In the genomic region with DNA sequence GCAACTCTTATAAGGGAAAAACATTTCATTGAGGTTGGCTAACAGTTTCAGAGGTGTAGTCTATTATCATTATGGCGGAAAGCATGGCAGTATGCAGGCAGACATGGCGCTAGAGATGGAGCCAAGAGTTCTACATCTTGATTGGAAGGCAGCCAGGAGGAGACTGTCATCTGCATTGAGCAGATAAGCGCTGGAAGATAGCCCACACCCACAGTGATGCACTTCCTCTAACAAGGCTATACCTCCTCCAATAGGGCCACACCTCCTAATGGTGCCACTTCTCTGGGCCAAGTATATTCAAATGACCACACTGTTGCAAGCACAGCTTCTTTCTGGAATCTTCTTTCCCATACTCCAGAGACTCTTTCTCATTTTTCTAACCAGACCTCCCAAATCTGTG, we compare ENCODE assay signal across 15 mouse cellular contexts.
A peak's percentile ranks its signal among the peaks of the same experiment; 100 is the strongest.
DNase-seq lines count a peak whose midpoint lies in the region; ATAC-seq and TF ChIP-seq lines count a peak whose summit lies in the region.
"Had no signal": no experiment of that assay in that cellular context is flagged by ENCODE, and none has a peak within 500 bp of the region (broad histone marks: within the 10 kb centered on the region; RNA-seq: fewer than 3 reads in every experiment).

No protein-coding gene starts in this region.

- H3K9ac ChIP-seq in midbrain, embryonic 11.5 days (ENCODE audit: low read length): no peak overlapping the region
- no peak overlapping the region for H3K9ac ChIP-seq in midbrain, embryonic 14.5 days (replicated peaks; ENCODE audit: low read length)
- H3K9ac ChIP-seq in liver, embryonic 16.5 days (ENCODE audit: low read depth, low read length): no peak overlapping the region
- no peak overlapping the region for H3K9ac ChIP-seq in hindbrain, postnatal 0 days (replicated peaks; ENCODE audit: low read length)
- H3K9ac ChIP-seq: embryonic facial prominence, embryonic 13.5 days; heart, embryonic 15.5 days; hindbrain, embryonic 14.5 days had no signal

- no peak for ATAC-seq in midbrain, embryonic 11.5 days (ENCODE audit: low FRiP score)
- no peak for ATAC-seq in midbrain, embryonic 14.5 days (ENCODE audit: low FRiP score, low TSS enrichment)
- ATAC-seq in erythroblast, adult 5-6 weeks (replicated peaks; ENCODE audit: low FRiP score, poor library complexity, severe bottlenecking): peak; percentile 88
- peak; percentile 76 for ATAC-seq in liver, embryonic 16.5 days (ENCODE audit: low read depth)
- ATAC-seq in megakaryocyte-erythroid progenitor cell, adult 5-6 weeks (replicated peaks; ENCODE audit: low FRiP score, low TSS enrichment, poor library complexity, severe bottlenecking): peak; percentile 90
- ATAC-seq in hindbrain, postnatal 0 days: no peak
- ATAC-seq: forebrain, embryonic 16.5 days had no signal

- no peaks in the 10 kb centered on the region for H3K27me3 ChIP-seq in midbrain, embryonic 11.5 days (ENCODE audit: control insufficient read depth, insufficient read depth, low read length)
- H3K27me3 ChIP-seq in midbrain, embryonic 14.5 days (ENCODE audit: control insufficient read depth, insufficient read depth, low read length): no peaks in the 10 kb centered on the region
- no peaks in the 10 kb centered on the region for H3K27me3 ChIP-seq in liver, embryonic 16.5 days (ENCODE audit: control insufficient read depth, insufficient read depth, low read depth, low read length)
- H3K27me3 ChIP-seq in hindbrain, postnatal 0 days (ENCODE audit: insufficient read depth, low read length): no peaks in the 10 kb centered on the region
- H3K27me3 ChIP-seq: embryonic facial prominence, embryonic 13.5 days; heart, embryonic 15.5 days had no signal

- no peaks in the 10 kb centered on the region for H3K4me1 ChIP-seq in midbrain, embryonic 11.5 days (ENCODE audit: control insufficient read depth, insufficient read depth, low read length)
- H3K4me1 ChIP-seq in midbrain, embryonic 14.5 days (ENCODE audit: control insufficient read depth, insufficient read depth, low read length): no peaks in the 10 kb centered on the region
- no peaks in the 10 kb centered on the region for H3K4me1 ChIP-seq in liver, embryonic 16.5 days (ENCODE audit: control insufficient read depth, low read depth, low read length)
- H3K4me1 ChIP-seq in hindbrain, postnatal 0 days (ENCODE audit: insufficient read depth, low read length): no peaks in the 10 kb centered on the region
- H3K4me1 ChIP-seq: embryonic facial prominence, embryonic 13.5 days had no signal

- DNase-seq in midbrain, embryonic 11.5 days (ENCODE audit: low spot score, missing footprints): peak; percentile 51
- no peak for DNase-seq in midbrain, embryonic 14.5 days
- DNase-seq in kidney, postnatal 10 days: no peak
- no peak for DNase-seq in left cerebral cortex, postnatal 25 days (ENCODE audit: low spot score in 2 of 2)
- DNase-seq in hindbrain, postnatal 0 days (ENCODE audit: low spot score): no peak
- DNase-seq: gastrocnemius, postnatal 10 days had no signal

- H3K9me3 ChIP-seq in midbrain, embryonic 11.5 days (ENCODE audit: control insufficient read depth, low read length): no peaks in the 10 kb centered on the region
- no peaks in the 10 kb centered on the region for H3K9me3 ChIP-seq in midbrain, embryonic 14.5 days (ENCODE audit: control insufficient read depth, low read length)
- no peaks in the 10 kb centered on the region for H3K9me3 ChIP-seq in liver, embryonic 16.5 days (replicated peaks; ENCODE audit: control insufficient read depth, low read length)
- no peaks in the 10 kb centered on the region for H3K9me3 ChIP-seq in hindbrain, postnatal 0 days (ENCODE audit: low read length)
- H3K9me3 ChIP-seq: embryonic facial prominence, embryonic 13.5 days; heart, embryonic 15.5 days had no signal

- no peaks in the 10 kb centered on the region for H3K36me3 ChIP-seq in midbrain, embryonic 11.5 days (ENCODE audit: control insufficient read depth, insufficient read depth, low read length)
- no peaks in the 10 kb centered on the region for H3K36me3 ChIP-seq in midbrain, embryonic 14.5 days (ENCODE audit: control insufficient read depth, insufficient read depth, low read length)
- H3K36me3 ChIP-seq in liver, embryonic 16.5 days (ENCODE audit: control insufficient read depth, insufficient read depth): no peaks in the 10 kb centered on the region
- H3K36me3 ChIP-seq in hindbrain, postnatal 0 days (ENCODE audit: insufficient read depth, low read length): no peaks in the 10 kb centered on the region
- H3K36me3 ChIP-seq: embryonic facial prominence, embryonic 13.5 days; heart, embryonic 15.5 days had no signal

- no peak overlapping the region for H3K4me3 ChIP-seq in midbrain, embryonic 11.5 days (ENCODE audit: low read depth, low read length)
- no peak overlapping the region for H3K4me3 ChIP-seq in midbrain, embryonic 14.5 days (replicated peaks; ENCODE audit: low read depth, low read length)
- no peak overlapping the region for H3K4me3 ChIP-seq in liver, embryonic 16.5 days (ENCODE audit: low read depth, low read length)
- no peak overlapping the region for H3K4me3 ChIP-seq in hindbrain, postnatal 0 days (ENCODE audit: low read length)
- H3K4me3 ChIP-seq: embryonic facial prominence, embryonic 13.5 days; heart, embryonic 15.5 days; myocyte had no signal

- H3K27ac ChIP-seq in midbrain, embryonic 11.5 days (ENCODE audit: low read depth, low read length): no peak overlapping the region
- no peak overlapping the region for H3K27ac ChIP-seq in midbrain, embryonic 14.5 days (replicated peaks; ENCODE audit: low read depth, low read length)
- no peak overlapping the region for H3K27ac ChIP-seq in liver, embryonic 16.5 days (ENCODE audit: low read length)
- H3K27ac ChIP-seq in hindbrain, postnatal 0 days: no peak overlapping the region
- H3K27ac ChIP-seq: embryonic facial prominence, embryonic 13.5 days; heart, embryonic 15.5 days; hindbrain, embryonic 14.5 days; stomach, postnatal 0 days had no signal

- H3K4me2 ChIP-seq in midbrain, embryonic 11.5 days: no peak overlapping the region
- H3K4me2 ChIP-seq in midbrain, embryonic 14.5 days (ENCODE audit: low read length): no peak overlapping the region
- H3K4me2 ChIP-seq in liver, embryonic 16.5 days (ENCODE audit: low read depth, low read length): no peak overlapping the region
- H3K4me2 ChIP-seq in hindbrain, postnatal 0 days (ENCODE audit: low read depth, low read length): no peak overlapping the region
- H3K4me2 ChIP-seq: embryonic facial prominence, embryonic 13.5 days; heart, embryonic 15.5 days; hindbrain, embryonic 14.5 days had no signal

- TF ChIP-seq CTCF in hindbrain, postnatal 0 days (IDR thresholded peaks at IDR 0.05; ENCODE audit: low read depth): no peak

- 90% methylated on average over 3 of the region's 3 CpGs for WGBS in midbrain, embryonic 11.5 days
- WGBS in midbrain, embryonic 14.5 days: 91% methylated on average over 3 of the region's 3 CpGs
- WGBS in liver, embryonic 16.5 days (ENCODE audit: insufficient replicate concordance): 51% methylated on average over 3 of the region's 3 CpGs
- WGBS in hindbrain, postnatal 0 days: 89% methylated on average over 3 of the region's 3 CpGs

- intact Hi-C loops in left cerebral cortex, postnatal 25 days (cut with DNase I): no loop called here

Comparison
In these comparisons a context has a peak if more than half of its experiments do, and no peak if none do; other contexts are left out.
1. ATAC-seq: peak in erythroblast, adult 5-6 weeks (single experiment), liver, embryonic 16.5 days (single experiment) and megakaryocyte-erythroid progenitor cell, adult 5-6 weeks (single experiment); none in midbrain, embryonic 11.5 days (single experiment), midbrain, embryonic 14.5 days (single experiment) and hindbrain, postnatal 0 days (single experiment).